Mouse (Mus musculus) heart, adult 18-20 months (tissue): Measurements from ENCODE around the gene Gm42906. TPM values are rescaled to one million over a fixed set of nuclear protein-coding genes. Genes with fewer than 3 reads are reported as not detected.

Experiments used
- DNase-seq, 2 experiments: peaks; one replicate each; pipeline ENCODE4 v3.0.0; 2021 to 2022; ENCODE audit warnings: mixed read lengths in 1 of 2
- long read RNA-seq, 2 experiments: library from polyadenylated mRNA; stranded (forward); transcript quantifications; one replicate each; pipeline ENCODE4 v2.0.0; 2021
- total RNA-seq, 2 experiments: library from RNA; stranded (reverse); gene quantifications; 2 replicates each; pipeline ENCODE4 v1.2.3; 2021

The Gm42906 gene
- 1 to 10 TPM in 1 of 2 experiments, not detected in 1; 1.7 TPM for total RNA-seq
- long read RNA-seq, experiment 1 = 0 reads
- long read RNA-seq, experiment 2 = 0 reads

GRCm38 (mm10) chr5:151428113-151428756, at the start of gene Gm42906:
Gm42906 (minus strand) TSS chr5:151428163.
- DNase-seq = no peak

DNA sequence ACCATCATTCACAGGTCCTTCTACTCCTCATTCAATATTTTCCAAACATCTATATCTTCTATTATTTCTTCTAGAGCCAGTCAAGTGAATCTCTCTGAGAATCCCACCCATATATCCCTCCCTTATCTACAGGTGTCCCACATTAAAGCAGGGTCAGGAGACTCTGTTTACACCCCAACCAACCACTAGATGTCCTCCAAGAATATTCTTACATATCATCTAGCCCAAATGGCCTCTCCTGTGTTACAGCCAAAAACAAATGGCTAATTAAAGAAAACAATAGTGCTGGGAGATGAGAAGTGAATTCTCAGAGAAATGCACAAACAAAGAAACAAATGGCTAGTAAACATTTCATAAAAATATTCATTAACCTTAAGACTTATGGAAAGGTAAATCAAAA, 17.7 kb upstream of the Gm42906 start:
- no peak for DNase-seq

- no peak for DNase-seq
Observed at GRCm38 (mm10) chr5:151435106-151435505, 7.1 kb upstream of the Gm42906 start.

DNA sequence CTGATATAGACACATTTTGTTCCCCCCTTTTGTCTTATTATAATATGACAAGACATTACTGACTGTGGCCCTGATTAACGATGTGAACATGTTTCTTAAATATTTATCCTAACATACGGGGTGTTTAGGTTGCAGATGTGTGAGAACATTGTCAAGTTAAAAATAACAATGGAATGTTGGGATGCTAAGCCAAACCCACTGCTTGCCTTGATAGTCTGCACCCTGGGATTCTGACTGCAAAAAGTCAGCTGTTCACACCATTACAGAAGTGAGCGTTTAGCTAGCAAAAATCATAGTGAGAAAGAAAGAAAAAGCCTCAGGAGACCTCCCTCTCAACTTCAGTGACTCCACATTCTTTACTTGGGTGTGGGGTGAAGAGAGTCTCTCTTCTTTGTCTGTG, 1.5 kb downstream of the Gm42906 start:
- DNase-seq = no peak

GRCm38 (mm10) chr5:151422692-151423091, 5.3 kb downstream of the Gm42906 start:
- no peak for DNase-seq

DNA sequence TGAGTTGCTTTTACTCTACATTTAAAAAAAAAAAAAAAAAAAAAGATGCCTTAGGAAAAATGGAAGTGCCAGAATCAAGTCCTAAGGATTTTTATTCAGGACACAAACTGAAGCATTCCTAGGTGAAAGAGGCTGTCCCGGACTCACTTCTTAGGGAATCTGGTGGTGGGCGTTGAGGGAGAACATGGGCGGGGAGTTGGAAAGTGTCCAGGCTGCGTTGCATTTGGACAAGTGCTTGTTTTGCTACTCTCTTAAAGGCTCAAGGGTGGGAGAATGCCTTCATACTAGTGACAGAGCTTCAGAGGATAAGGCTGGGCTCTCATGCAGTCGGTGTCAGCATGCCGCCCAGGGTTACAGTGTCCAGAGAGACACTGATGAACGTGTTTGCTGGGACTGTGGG, 6.1 kb downstream of the Gm42906 start:
- peak; percentile 15 to 18 for DNase-seq

DNA sequence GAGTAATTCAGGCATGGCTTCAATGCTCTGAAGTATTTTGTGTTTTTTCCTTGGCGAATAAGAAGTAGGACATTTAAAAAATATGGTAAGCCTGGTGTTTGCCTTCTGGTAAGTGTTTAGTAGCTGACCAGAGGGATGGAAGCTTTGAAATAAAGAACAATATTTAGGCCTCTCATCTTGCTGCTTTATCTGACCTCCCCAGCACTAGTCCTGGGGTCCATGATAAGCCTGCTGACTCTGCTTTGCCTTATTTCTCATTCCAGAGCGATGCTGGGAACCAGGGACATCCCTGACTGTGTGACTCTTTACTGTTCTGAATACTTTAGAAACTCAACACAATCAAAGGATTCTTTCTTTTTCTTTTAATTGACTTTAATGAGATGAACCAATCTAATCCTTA, 9.4 kb downstream of the Gm42906 start:
- no peak for DNase-seq

- DNase-seq = no peak
Observed at GRCm38 (mm10) chr5:151417421-151418038, 10.4 kb downstream of the Gm42906 start.

GRCm38 (mm10) chr5:151416988-151417387, 11.0 kb downstream of the Gm42906 start:
- DNase-seq = no peak

DNA sequence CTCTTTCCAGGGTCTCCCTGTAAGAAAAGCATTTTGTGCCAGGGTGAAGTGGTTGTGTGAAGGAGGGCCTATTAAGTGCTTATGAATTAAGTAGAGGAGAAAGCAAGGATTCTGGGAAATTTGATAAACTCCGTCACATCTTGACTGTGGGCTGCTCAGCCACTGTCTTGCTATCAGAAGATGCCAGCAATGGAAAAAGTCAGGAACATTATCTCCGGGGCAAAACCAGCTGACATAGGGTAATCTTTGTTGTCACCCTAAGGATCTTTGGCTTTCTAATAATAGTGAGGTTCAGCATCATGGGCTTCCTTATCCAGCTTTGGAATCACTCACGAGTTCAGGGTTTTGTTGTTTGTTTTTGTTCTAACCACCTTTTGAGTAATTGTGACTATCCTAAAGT, 14.3 kb downstream of the Gm42906 start:
- DNase-seq = no peak

- DNase-seq = peak; percentile 10 to 17
Observed at GRCm38 (mm10) chr5:151412666-151413463, 15.1 kb downstream of the Gm42906 start.

- DNase-seq = no peak
Observed at GRCm38 (mm10) chr5:151410006-151410405, 18.0 kb downstream of the Gm42906 start.

DNA sequence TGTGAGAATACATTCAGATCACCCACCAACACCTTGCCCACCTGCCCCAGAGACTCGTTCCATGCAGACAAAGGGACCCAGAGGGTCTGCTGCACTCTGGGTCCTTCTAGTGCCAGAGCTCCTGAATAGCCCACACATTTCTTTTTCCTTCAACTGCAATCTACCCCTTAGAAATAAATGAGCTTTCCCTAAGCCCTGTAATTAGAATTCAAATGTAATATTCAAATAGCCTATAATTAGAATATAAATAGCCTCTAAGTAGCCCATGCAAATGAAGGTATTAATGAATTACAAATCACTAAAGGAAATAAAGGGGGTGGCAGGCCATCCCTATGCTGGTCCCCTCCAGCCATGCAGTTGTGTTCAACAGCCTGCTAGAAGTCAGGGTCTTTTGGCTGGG, 18.7 kb downstream of the Gm42906 start:
- no peak for DNase-seq

GRCm38 (mm10) chr5:151408124-151408900, 19.7 kb downstream of the Gm42906 start:
- DNase-seq = no peak

GRCm38 (mm10) chr5:151407493-151407892, 20.5 kb downstream of the Gm42906 start:
- no peak for DNase-seq

- DNase-seq = no peak
Observed at GRCm38 (mm10) chr5:151406276-151406675, 21.7 kb downstream of the Gm42906 start.

- DNase-seq = no peak
Observed at GRCm38 (mm10) chr5:151405314-151405903, 22.6 kb downstream of the Gm42906 start.

DNA sequence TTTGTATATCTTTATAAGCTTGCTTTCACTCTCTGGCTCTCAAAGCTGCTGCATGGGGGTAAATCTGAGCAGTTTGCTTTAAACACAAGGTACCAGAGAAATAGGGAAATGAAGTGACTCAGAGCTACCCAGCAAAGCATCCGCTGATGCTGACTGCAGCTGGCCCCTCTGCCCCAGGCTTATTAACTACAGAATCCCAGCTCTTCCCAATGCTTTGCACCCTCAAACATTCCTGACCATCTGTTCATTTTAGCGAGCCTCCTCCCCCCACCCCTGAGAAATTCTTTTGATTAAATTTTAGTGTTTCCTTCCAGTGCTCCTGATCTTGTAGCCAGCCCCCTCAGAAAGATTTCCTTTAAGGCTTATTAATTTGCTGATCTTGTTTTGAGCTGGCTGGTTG, 24.4 kb downstream of the Gm42906 start:
- no peak for DNase-seq

DNA sequence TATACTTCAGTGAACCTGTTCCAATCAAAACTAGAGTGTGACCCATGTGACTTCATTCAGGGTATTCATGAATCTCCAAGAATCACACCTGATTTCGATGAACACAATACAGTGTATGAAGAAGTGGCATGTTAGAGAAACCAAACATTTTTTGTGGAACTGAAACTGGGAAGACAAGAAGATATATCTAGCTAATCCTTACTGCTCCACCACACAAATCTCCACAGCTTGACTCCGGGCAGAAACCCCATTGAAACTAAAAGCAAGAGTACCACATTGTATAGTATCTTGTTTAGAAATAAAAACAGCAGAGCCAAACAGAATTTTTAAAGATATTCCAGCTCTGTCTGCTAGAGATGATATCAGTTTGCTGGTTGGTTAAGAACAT, 27.4 kb downstream of the Gm42906 start:
- no peak for DNase-seq

- DNase-seq = no peak
Observed at GRCm38 (mm10) chr5:151399918-151400556, 27.9 kb downstream of the Gm42906 start.

- no peak for DNase-seq
Observed at GRCm38 (mm10) chr5:151396119-151396518, 31.8 kb downstream of the Gm42906 start.
